Mouse (Mus musculus) large intestine, adult 2 months (tissue): Measurements from ENCODE around the gene Emc9. TPM values are rescaled to one million over a fixed set of nuclear protein-coding genes. Genes with fewer than 3 reads are reported as not detected.
A peak's percentile ranks its signal among the peaks of the same experiment; 100 is the strongest.

Source experiments
- DNase-seq: peaks from one replicate; pipeline ENCODE4 v3.0.0-alpha.2; 2012; ENCODE audit warnings: low read depth, low spot score
- WGBS: fragments of 180-500 bp; shearing (Covaris S2); methylation state at CpG from one replicate; pipeline ENCODE4 v1.1.7; 2018; 5-methylcytosine and 5-hydroxymethylcytosine counted together
- polyA plus RNA-seq: library from polyadenylated mRNA; depleted of rRNA; stranded (reverse); fragments of >200 nt; gene quantifications from 2 replicates; pipeline ENCODE4 v1.2.3, GENCODE M21; 2012

Gene Emc9
- polyA plus RNA-seq, 1 experiment: 10.1 TPM

DNA sequence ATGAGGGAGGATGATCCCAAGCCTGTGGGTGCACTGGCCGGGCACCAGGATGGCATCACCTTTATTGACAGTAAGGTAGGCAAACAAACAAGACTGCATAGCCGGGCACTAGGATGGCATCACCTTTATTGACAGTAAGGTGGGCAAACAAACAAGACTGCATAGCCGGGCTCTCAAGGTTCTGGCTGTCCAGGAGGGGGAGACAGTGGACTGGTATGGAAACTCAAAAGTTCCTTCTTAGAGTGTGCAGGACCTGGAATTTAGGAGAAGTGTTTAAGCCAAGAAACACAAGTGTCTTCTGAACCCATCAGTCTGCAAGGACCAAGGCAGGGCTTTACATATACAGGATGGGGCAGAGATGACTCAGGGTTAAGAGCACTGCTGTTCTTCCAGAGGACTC lies 19.4 kb downstream of the Emc9 start:
- no peak for DNase-seq
- 55% methylated on average over 3 of the region's 3 CpGs for WGBS

GRCm38 (mm10) chr14:55563249-55563648 lies 21.9 kb downstream of the Emc9 start:
- DNase-seq: no peak
- 89% methylated on average over 11 of the region's 11 CpGs for WGBS

DNA sequence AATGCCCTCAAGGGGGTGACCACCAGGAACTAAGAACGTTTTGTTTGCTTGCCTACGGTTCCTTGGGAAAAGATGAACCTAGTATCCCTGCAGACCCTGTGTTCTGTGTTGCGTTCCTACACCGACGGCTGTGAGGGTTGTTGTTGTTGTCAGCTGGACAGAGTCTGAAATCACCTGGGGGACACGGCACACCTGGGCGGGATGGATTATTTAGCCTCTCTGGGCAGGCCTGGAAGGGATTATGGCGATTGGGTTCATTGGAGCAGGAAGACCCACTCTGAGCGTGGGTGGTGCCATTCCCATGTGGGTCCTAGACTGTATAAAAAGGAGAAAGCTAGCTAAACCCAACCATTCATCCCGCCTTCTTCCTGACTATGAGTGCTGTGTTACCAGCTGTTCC lies 23.2 kb downstream of the Emc9 start:
- no peak for DNase-seq
- WGBS: 83% methylated on average over 10 of the region's 10 CpGs

DNA sequence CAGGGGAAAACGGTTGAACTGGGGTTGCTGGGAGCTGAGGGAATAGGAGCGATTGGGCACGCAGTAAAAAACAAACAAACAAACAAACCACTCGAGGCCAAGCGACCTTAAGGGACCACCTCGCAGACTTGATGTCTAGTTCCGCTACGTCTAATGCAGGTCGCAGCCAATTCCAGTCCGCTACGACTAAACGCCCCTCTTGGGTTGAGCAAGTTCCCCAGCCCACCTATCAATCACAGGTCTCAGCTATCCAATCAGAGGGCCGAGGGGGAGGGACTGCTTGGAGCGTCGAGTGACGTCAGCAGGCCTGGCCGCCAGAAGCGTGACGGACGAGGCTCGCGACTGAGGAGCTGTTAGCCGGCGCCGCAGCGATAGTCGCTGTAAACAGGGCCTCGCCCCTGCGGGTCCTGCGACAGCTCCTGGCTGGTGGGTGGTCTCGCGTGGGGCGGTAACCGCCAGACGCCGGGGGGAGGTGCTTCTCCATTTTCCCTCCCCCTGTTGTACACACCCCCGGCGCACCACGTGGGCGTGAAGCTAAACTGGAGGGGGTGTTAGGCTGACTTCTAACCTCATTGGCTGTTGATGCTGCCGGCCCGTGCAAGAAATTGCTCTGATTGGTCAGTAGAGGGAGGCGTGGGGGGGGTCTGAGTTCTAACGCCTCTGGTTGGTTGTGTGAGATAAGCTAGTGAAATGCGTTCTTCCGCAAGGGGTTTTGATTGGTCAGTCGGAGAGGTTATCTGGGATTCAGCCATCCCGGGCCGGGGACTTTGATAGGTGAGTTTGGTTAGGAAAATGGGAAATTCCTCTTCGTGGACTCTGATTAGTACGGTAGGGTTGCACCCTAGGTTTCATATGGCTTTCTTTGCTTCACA lies 24.7 kb downstream of the Emc9 start, which contains the start of gene A730061H03Rik:
Gene A730061H03Rik (minus strand): TSS at position 205 of the 872 bp plus-strand sequence.
- peak; percentile 98 for DNase-seq
- WGBS: under 1% methylated on average over 51 of the region's 51 CpGs

DNA sequence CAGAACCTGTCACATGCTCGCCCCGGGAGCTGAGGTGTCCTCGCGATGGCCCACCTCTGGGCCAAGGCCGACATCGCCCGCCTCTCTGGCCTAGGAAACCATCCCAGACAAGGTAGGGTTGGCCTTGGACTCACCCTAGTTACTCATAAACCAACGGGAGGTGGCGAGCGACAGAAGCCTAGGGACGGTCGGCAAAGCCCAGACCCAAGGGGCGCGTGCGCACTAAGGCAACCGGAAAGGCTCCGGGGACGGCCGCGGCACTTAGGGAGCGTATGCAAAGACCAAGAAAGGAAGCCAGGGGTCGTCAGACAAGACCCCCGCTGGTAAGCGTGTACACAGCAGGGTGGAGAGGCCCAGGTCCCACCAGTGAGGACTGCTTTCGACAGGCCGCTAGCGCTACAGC lies 25.3 kb downstream of the Emc9 start, which contains the start of gene Dcaf11:
Gene Dcaf11 (plus strand): TSS at position 208 of the 403 bp plus-strand sequence.
- under 1% methylated on average over 27 of the region's 27 CpGs for WGBS
- peak; percentile 92 for DNase-seq

GRCm38 (mm10) chr14:55558740-55559448 lies 26.2 kb downstream of the Emc9 start:
- WGBS: 47% methylated on average over 6 of the region's 6 CpGs
- DNase-seq: no peak

DNA sequence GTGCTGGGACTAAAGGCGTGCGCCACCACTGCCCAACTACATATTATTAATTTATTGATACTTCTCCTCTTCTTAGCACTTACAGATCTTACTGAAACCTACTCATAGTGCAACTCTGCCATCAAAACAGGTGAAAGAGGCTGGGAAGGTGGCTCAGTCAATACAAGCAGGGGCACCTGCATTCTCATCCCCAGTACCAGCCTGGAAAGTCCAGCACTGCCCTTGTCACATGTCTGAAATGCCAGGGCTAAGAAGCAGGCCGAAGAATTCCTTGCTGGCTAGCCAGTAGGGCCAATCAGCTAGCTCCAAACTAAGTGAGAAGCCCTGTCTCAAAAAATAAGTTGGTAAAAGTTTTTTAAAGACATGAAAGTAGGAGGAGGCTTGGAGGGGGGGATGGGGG lies 27.5 kb downstream of the Emc9 start:
- DNase-seq: no peak
- WGBS: 75% methylated on average over 3 of the region's 3 CpGs

DNA sequence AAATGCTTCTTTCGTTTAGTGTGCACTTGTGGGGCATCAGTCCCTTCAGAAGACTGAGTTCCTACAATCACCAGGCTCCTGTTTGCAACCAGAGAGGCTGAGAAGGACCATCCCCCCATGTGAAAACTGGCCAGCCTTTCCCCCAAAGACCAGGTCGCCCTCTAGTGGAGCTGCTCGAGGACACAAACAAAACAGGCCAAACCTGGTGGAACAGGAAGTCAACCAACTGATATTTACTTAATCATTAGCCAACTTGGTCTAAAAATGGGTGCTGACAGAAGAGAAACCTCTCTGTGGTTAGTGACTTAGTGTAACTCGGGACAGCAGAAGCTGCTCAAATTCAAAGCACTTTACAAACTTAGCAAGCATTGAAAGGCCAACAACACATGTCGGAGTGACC lies 28.1 kb downstream of the Emc9 start:
- WGBS: 15% methylated on average over 5 of the region's 5 CpGs
- DNase-seq: peak; percentile 64

DNA sequence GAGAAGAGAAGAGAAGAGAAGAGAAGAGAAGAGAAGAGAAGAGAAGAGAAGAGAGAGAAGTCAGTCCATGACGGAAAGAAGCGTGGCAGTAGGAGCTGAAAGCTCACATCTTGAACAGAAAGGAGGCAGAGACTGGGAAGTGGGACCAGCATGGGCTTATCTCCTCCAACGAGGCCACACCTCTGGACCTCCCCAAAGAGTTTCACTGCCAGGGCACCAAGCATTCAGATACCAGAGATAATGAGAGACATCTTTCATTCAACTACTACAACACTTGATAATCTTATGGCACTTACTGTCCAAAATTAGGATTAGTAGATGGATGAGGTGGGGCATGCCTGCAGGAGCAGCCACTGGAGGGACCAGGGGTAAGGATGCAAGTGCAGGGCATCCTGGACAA lies 29.3 kb downstream of the Emc9 start:
- DNase-seq: no peak
- 80% methylated on average over 3 of the region's 3 CpGs for WGBS

- DNase-seq: no peak
Measured at GRCm38 (mm10) chr14:55554635-55555034, 30.5 kb downstream of the Emc9 start.

GRCm38 (mm10) chr14:55551794-55552193 lies 33.3 kb downstream of the Emc9 start:
- no peak for DNase-seq
- 93% methylated on average over 8 of the region's 8 CpGs for WGBS

DNA sequence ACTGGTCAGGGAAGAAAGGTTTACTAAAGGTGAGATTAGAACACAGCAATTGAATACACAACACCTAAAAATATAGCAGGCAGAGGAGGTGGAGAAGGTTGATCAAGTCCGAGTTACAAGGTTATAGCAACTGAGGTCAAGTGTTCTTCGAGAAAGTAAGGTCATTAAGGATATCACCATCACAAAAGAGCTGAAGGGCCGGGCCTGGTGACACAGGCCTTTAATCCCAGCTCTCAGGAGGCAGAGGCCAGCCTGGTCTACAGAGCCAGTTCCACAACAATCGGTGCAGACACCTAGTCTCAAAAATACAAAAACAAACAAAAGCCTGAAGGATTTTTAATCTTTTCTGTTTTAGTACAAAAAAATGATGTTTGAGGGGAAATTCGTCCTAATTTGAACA lies 33.8 kb downstream of the Emc9 start:
- DNase-seq: no peak
- WGBS: 72% methylated on average over 5 of the region's 5 CpGs

DNA sequence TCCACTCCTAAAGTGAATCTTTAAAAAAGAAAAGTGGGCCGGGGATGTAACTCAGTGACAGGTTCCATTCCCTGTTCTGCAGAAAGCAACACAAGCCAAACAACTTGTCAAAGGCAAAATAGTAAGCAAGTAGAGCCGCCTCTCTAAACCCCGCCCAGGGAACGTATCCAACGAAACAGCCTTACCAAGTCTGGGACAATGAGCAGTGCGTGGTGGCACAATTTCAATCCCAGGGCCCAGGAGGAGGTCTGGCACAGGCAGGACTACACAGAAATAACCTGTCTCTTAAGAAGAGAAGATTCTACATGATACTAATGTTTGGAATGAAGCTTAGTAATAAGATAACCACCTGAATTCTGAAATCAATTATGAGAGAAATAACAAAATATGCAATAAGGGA lies 34.9 kb downstream of the Emc9 start:
- DNase-seq: no peak
- WGBS: 78% methylated on average over 6 of the region's 6 CpGs

DNA sequence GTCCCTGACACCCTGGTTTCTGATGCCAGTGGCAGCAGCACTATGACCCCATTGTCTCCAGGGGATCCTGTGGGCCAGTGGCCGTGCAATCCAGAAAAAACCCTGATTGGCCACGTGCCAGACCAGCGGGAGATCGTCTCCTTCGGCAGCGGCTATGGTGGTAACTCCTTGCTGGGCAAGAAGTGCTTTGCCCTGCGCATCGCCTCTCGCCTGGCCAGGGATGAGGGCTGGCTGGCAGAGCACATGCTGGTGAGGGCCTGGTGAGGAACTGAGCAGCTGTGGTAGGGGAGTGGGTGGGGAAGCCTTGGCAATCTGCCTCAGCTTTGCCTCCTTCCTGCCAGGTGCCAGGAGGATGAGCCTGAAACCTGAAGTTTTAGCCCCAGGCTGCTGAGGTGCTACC lies 40.8 kb downstream of the Emc9 start:
- DNase-seq: no peak
- WGBS: 64% methylated on average over 9 of the region's 9 CpGs

- no peak for DNase-seq
- 97% methylated on average over 12 of the region's 12 CpGs for WGBS
Measured at GRCm38 (mm10) chr14:55542268-55542667, 42.8 kb downstream of the Emc9 start.

DNA sequence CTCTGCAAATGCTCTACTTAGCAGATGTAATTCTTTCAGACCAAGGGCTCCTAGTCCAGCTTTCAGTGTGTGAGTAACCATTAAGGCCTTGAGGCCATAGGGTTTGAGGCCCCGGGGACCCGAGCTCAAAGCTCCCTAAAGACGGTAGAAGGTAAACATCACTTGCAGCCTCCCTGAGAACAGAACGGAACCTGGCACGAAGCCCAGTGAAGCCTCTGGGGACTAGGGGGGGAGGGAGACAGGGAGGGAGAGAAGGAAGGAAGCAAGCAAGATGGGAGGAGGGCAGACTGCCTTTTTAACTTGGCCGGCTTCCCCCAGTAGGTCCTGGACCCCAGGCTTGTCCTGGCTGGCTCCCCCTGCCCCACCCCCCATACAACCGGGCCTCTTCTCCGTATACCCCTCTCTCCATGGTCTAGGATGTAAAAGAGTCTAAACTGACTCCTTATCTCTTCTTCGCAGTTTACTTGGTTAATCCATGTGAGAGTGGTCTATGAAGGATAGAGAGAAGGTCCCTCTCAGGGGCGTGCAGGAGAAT lies 44.2 kb downstream of the Emc9 start:
- no peak for DNase-seq
- WGBS: 2% methylated on average over 10 of the region's 10 CpGs

GRCm38 (mm10) chr14:55540067-55540786 lies 44.9 kb downstream of the Emc9 start, which contains the start of gene Pck2:
Gene Pck2, plus strand, starts transcription at chr14:55540266.
- under 1% methylated on average over 32 of the region's 32 CpGs for WGBS

GRCm38 (mm10) chr14:55536116-55536745 lies 48.9 kb downstream of the Emc9 start:
- no peak for DNase-seq
- WGBS: 44% methylated on average over 6 of the region's 6 CpGs

More at GRCm38 (mm10) chr14:55540067-55540786, 44.9 kb downstream of the Emc9 start, which contains the start of gene Pck2:
- peak; percentile 67 for DNase-seq
